Mouse (Mus musculus): ENCODE data around the gene Slc43a2.

DNA sequence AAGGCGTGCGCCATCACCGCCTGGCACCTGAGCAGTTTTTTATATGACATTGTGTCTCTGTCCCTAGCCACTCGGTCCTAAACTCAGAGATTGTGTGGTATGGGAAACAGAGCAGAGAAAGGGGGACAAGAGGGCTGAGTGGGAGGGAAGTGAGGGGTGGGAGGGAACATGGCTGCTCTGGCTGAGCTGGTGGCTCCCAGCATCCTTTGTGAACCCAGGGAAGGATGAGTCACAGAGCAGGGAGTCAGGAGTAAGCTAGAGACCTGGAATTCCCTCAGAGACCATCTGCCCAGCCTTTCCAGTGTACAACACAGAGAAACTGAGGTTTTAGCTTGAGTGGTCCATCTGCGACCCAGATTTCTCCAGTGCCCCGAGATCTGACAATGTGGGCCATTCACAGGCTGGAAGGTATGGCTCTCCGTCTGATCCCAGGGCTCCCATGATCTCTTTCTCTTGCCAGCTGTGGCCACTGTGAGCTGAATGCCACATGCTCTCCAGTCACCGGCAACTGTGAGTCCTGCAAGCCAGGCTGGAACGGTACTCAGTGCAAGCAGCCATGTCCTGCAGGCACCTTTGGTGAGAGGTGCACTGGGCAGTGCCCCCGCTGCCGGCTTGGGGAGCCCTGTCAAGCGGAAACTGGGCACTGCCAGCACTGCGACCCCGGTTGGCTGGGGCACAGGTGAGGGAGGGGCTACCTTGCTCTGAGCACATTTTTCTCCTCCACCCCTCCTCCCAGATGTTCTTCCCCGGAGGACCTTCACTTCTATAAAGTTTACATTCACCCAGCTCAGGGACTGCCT is 11.5 kb upstream of the Slc43a2 start:
- TF ChIP-seq CTCF (IDR thresholded peaks at IDR 0.05; ENCODE audit: low read depth, low read length) (no peak), TAL1 (conservative IDR thresholded peaks at IDR 0.05; ENCODE audit: low read depth, low read length) (no peak), POLR2AphosphoS5 (IDR thresholded peaks at IDR 0.05; ENCODE audit: insufficient replicate concordance, low read depth, low read length) (no peak)

Measured in G1E (cell line).